Mouse (Mus musculus): Measurements from ENCODE around the gene Oas1h.

GRCm38 (mm10) chr5:120831031-120831430 lies 30.2 kb upstream of the Oas1h start:
- TF ChIP-seq POLR2A (IDR thresholded peaks at IDR 0.05; ENCODE audit: low read depth, low read length) (no peak), CTCF (IDR thresholded peaks at IDR 0.05; ENCODE audit: extremely low read depth, insufficient read depth, insufficient read length, insufficient replicate concordance) (no peak)

Measured in spleen, adult 2 months (tissue).